Mouse (Mus musculus) heart, embryonic 11.5 days (tissue): ENCODE results near the gene Fpgt. TPM values are rescaled to one million over a fixed set of nuclear protein-coding genes. Genes with fewer than 3 reads are reported as not detected.

Source experiments
- ATAC-seq: fragments of 200-750 bp; cut with Nextera tagmentation; replicated peaks from 2 replicates; pipeline ENCODE4 v1.8.0; 2017; ENCODE audit warnings: moderate library complexity; ENCODE audit not compliant: insufficient number of reproducible peaks, low FRiP score, low TSS enrichment
- H3K27ac ChIP-seq: fragments of 300-500 bp; sonication (generic); 2 replicates; pipeline ENCODE4 v1.5.1; 2014; ENCODE audit warnings: mild to moderate bottlenecking, low read depth, low read length
- H3K27me3 ChIP-seq: fragments of 300-500 bp; sonication (generic); 2 replicates; pipeline ENCODE4 v1.6.1; 2014; ENCODE audit warnings: mild to moderate bottlenecking, low read length, mixed read lengths; ENCODE audit not compliant: control insufficient read depth, insufficient read depth
- H3K36me3 ChIP-seq: fragments of 300-500 bp; sonication (generic); 2 replicates; pipeline ENCODE4 v1.6.1; 2014; ENCODE audit warnings: mild to moderate bottlenecking, low read length, moderate library complexity, mixed read lengths; ENCODE audit not compliant: control insufficient read depth, insufficient read depth
- H3K4me1 ChIP-seq: fragments of 300-500 bp; sonication (generic); 2 replicates; pipeline ENCODE4 v1.6.1; 2014; ENCODE audit warnings: low read length; ENCODE audit not compliant: control insufficient read depth, insufficient read depth
- H3K4me2 ChIP-seq: fragments of 300-500 bp; sonication (generic); 2 replicates; pipeline ENCODE4 v1.6.1; 2014; ENCODE audit warnings: mild to moderate bottlenecking, moderate library complexity
- H3K4me3 ChIP-seq: fragments of 300-500 bp; sonication (generic); 2 replicates; pipeline ENCODE4 v1.5.1; 2014; ENCODE audit warnings: low read depth, low read length
- H3K9ac ChIP-seq: fragments of 300-500 bp; sonication (generic); 2 replicates; pipeline ENCODE4 v1.6.1; 2014; ENCODE audit warnings: mild to moderate bottlenecking, low read depth, low read length, moderate library complexity
- H3K9me3 ChIP-seq: fragments of 300-500 bp; sonication (generic); replicated peaks from 2 replicates; pipeline ENCODE4 v1.6.1; 2016; ENCODE audit warnings: low read length; ENCODE audit not compliant: control insufficient read depth
- WGBS: fragments of 180-500 bp; shearing (Covaris S2); extraction: QIAGEN DNeasy Blood & Tissue Kit; methylation state at CpG from one replicate; pipeline ENCODE4 v1.1.7; 2014; ENCODE audit not compliant: insufficient replicate concordance; 5-methylcytosine and 5-hydroxymethylcytosine counted together
- polyA plus RNA-seq: library from polyadenylated mRNA; unstranded; fragments of >200 nt; fragmentation: Nextera tagmentation; extraction: Ambion mirVana; gene quantifications from 2 replicates; pipeline ENCODE4 v1.2.1, GENCODE M21; 2014

The Fpgt gene
- polyA plus RNA-seq, 1 experiment from 2014 or later, result 13.0 TPM

- Histone ChIP-seq H3K36me3 (no peaks in the 10 kb centered on the region), H3K4me2 (no peak overlapping the region), H3K27ac (no peak overlapping the region), H3K9me3 (no peaks in the 10 kb centered on the region), H3K9ac (no peak overlapping the region), H3K27me3 (no peaks in the 10 kb centered on the region), H3K4me3 (no peak overlapping the region), H3K4me1 (no peaks in the 10 kb centered on the region)
- 70% methylated on average over 6 of the region's 6 CpGs for WGBS
- no peak for ATAC-seq
These were observed 34.3 kb downstream of the Fpgt start for GRCm38 (mm10) chr3:155058800-155059448.

GRCm38 (mm10) chr3:155057566-155057965 lies 35.6 kb downstream of the Fpgt start:
- H3K9ac ChIP-seq, result no peak overlapping the region
- no peak overlapping the region for H3K4me2 ChIP-seq
- H3K4me1 ChIP-seq, result no peaks in the 10 kb centered on the region
- no peak overlapping the region for H3K4me3 ChIP-seq
- H3K27me3 ChIP-seq, result no peaks in the 10 kb centered on the region
- no peak for ATAC-seq
- H3K9me3 ChIP-seq, result no peaks in the 10 kb centered on the region
- no peaks in the 10 kb centered on the region for H3K36me3 ChIP-seq
- no peak overlapping the region for H3K27ac ChIP-seq

- ATAC-seq, result no peak
- H3K27me3 ChIP-seq, result no peaks in the 10 kb centered on the region
- H3K9me3 ChIP-seq, result no peaks in the 10 kb centered on the region
- H3K4me1 ChIP-seq, result no peaks in the 10 kb centered on the region
- H3K4me2 ChIP-seq, result no peak overlapping the region
- no peaks in the 10 kb centered on the region for H3K36me3 ChIP-seq
- H3K9ac ChIP-seq, result no peak overlapping the region
- H3K27ac ChIP-seq, result no peak overlapping the region
- no peak overlapping the region for H3K4me3 ChIP-seq
These were observed 36.6 kb downstream of the Fpgt start for GRCm38 (mm10) chr3:155056606-155057005.

GRCm38 (mm10) chr3:155055231-155055916 lies 37.8 kb downstream of the Fpgt start, which contains the start of gene Tnni3k:
Gene Tnni3k (minus strand): TSS chr3:155055407.
- Histone ChIP-seq H3K4me1 (no peaks in the 10 kb centered on the region), H3K4me2 (peak within 1 kb of the TSS; percentile 57), H3K9ac (peak within 1 kb of the TSS; percentile 34; the same call in 1 of the 2 replicates), H3K4me3 (peak within 1 kb of the TSS; percentile 37), H3K27ac (peak within 1 kb of the TSS; percentile 82), H3K36me3 (no peaks in the 10 kb centered on the region), H3K9me3 (no peaks in the 10 kb centered on the region), H3K27me3 (no peaks in the 10 kb centered on the region)
- ATAC-seq, result 0 out of 2 replicates have a peak, but pooled peaks have one; percentile 42
- WGBS, result 33% methylated on average over 6 of the region's 6 CpGs

DNA sequence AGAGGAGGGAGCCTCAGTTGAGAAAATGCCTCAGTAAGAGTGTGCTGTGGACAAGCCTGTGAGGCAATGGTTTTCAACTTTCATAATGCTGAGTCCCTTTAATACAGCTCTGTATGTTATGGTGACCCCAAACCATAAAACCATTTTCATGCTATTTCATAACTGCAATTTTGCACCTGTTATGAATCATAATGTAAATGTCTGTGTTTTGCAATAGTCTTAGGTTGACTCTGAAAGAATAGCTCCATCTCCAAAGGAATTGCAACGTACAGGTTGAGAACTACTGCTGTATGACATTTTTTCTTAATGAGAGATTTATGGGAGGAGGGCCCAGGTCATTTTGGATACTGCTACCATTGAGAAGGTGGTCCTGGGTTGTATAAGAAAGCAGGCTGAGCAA lies 40.0 kb downstream of the Fpgt start:
- Histone ChIP-seq H3K4me1 (no peaks in the 10 kb centered on the region), H3K9ac (no peak overlapping the region), H3K9me3 (no peaks in the 10 kb centered on the region), H3K27me3 (no peaks in the 10 kb centered on the region), H3K36me3 (no peaks in the 10 kb centered on the region), H3K4me3 (no peak overlapping the region), H3K27ac (no peak overlapping the region), H3K4me2 (peak overlapping the region; percentile 57)
- 63% methylated on average over 1 of the region's 1 CpGs for WGBS
- no peak for ATAC-seq

GRCm38 (mm10) chr3:155052021-155052420 lies 41.2 kb downstream of the Fpgt start:
- Histone ChIP-seq H3K27ac (no peak overlapping the region), H3K4me1 (no peaks in the 10 kb centered on the region), H3K4me3 (no peak overlapping the region), H3K9ac (no peak overlapping the region), H3K9me3 (no peaks in the 10 kb centered on the region), H3K36me3 (no peaks in the 10 kb centered on the region), H3K4me2 (no peak overlapping the region), H3K27me3 (no peaks in the 10 kb centered on the region)
- ATAC-seq, result no peak

- no peaks in the 10 kb centered on the region for H3K27me3 ChIP-seq
- no peaks in the 10 kb centered on the region for H3K36me3 ChIP-seq
- 11% methylated on average over 1 of the region's 1 CpGs for WGBS
- H3K4me3 ChIP-seq, result no peak overlapping the region
- no peaks in the 10 kb centered on the region for H3K9me3 ChIP-seq
- peaks cover 15% of the 10 kb centered on the region; the same call in 1 of the 2 replicates for H3K4me1 ChIP-seq
- H3K9ac ChIP-seq, result no peak overlapping the region
- ATAC-seq, result no peak
- H3K4me2 ChIP-seq, result no peak overlapping the region
- peak overlapping the region; percentile 46; the same call in 1 of the 2 replicates for H3K27ac ChIP-seq
These were observed 54.0 kb downstream of the Fpgt start for GRCm38 (mm10) chr3:155039012-155039836.
